Mouse (Mus musculus) layer of hippocampus, postnatal 10 days (tissue): ENCODE results near the gene Slc35b3. TPM values are rescaled to one million over a fixed set of nuclear protein-coding genes. Genes with fewer than 3 reads are reported as not detected.

ENCODE experiments used
- DNase-seq, 2 experiments: peaks; one replicate each; pipeline ENCODE4 v3.0.0; 2021; ENCODE audit warnings: low spot score in 2 of 2
- total RNA-seq, 2 experiments: library from RNA; stranded (reverse); gene quantifications; 2 replicates each; pipeline ENCODE4 v1.2.3; 2021

Gene Slc35b3
- total RNA-seq, 2 experiments from 2014 or later = 15.5 to 18.0 TPM

GRCm38 (mm10) chr13:38938433-38938832 lies 22.2 kb downstream of the Slc35b3 start:
- DNase-seq = no peak

DNA sequence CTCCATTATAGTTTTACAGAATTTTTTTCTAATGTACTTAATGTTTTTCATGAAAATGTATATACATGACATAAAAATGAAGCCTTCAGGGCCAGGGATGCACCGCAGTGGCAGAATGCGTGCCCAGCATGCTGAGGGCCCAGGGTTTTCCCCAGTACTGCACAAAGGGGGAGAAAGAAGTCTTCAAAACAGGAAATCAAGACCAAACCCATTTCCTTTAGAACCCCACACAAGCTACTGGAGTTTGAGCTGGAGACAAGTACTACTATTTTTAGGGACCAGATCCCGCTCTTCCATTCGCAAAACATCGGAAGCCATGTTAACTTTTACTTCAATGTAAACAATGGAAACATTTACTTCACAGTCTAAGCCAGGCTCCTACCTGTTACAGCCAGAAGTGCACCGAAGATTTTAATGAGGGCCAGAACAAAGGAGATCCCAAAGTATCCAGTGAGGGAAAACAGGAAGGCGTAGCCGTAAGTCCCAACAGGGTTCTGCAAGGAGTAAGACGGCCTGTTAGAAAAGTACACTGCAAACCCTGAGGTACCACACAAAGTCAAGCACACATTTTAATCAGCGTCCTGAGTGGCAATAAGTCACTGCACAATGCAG lies 23.7 kb downstream of the Slc35b3 start:
- no peak for DNase-seq

DNA sequence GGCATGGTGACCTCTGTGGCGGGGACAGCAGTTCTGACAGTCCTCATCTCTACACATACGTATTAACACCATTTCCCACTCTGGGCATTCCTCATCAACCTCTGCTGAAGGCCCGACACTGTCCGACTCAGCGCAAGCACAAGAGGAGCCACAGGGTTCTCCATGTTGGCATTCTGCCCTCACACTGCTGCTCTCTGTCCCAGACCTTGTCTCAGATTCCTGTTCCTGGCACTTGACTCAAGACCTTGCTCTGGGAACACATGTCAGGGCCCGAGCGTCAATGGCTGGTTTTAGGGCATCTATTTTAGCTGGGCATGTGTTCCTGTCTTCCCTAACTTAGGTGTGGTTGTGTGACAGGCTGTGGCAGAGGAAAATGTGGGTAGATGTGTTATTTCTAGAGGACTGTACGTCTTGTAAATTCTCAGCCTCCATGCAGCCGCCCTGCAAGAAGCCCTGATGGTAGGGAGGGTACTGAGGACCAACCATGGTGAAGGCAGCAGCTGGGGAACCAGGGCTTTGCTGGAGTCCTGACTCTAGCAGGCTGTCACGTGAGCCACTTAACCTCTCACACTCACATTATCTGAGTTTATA lies 24.7 kb downstream of the Slc35b3 start:
- DNase-seq = no peak

GRCm38 (mm10) chr13:38929843-38930578 lies 30.7 kb downstream of the Slc35b3 start:
- no peak for DNase-seq

DNA sequence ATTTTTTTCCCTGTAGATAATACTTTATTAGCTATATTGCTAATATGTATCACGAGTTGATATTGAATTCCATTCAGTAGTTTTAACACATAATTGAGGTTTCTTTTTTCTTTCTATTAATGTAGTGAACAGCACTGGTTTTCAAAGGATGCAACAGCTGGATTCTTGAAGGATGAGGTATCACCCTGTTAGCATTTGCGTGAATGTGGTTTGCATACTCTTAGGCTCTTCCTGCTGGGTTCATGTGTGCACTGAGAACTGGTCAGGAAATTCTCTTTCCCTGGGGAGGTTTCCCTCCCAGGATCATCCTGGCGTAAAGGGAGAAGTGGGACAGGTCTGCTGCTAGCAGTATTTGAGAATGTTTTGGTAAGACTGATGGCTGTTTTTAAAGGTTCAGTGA lies 38.0 kb downstream of the Slc35b3 start:
- no peak for DNase-seq

DNA sequence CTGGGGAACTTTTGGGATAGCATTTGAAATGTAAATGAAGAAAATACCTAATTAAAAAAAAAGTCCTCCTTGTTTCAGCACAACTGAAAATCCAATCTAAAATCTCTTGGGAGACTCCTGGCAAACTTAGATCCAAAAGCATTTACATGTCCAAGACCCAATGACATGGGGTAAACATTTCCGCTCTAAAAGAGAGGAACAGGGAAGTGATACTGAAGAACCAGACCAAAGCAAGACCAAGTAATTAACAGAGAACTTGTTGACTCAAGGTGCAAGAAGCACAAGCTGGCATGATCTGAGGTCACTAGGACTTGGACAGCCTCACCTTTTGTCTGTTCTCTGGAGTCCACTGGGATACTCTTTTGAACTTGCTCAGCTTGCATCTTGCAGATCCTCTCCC lies 39.4 kb downstream of the Slc35b3 start:
- DNase-seq = no peak

GRCm38 (mm10) chr13:38918188-38918885 lies 42.3 kb downstream of the Slc35b3 start:
- DNase-seq = no peak

- no peak for DNase-seq
Observed at GRCm38 (mm10) chr13:38917556-38917955, 43.1 kb downstream of the Slc35b3 start.

- no peak for DNase-seq
Observed at GRCm38 (mm10) chr13:38914771-38915170, 45.9 kb downstream of the Slc35b3 start.

DNA sequence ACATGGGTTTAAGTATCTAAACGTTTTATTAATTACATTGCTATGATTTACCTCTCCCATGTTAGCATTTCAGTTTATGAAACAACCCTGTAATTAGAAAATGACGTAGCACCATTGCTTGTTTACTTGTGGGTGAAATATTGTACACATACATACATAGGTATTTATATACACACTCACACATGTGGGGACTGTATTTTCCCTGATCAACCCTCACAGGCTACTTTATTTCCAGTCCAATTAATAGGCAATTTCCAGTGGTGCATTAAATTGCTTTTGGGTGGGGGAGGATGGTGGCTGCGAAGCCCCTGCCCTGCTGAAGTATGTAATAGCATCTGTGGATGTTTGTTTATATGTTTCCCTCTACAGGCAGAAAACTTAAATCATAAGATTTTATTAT lies 68.3 kb downstream of the Slc35b3 start:
- no peak for DNase-seq
